In genomic region chr9:47529182-47529581, GRCm38 (mm10) we compare ENCODE assay signal across 8 mouse cellular contexts. TPM values are rescaled to one million over a fixed set of nuclear protein-coding genes. Genes with fewer than 3 reads are reported as not detected.
DNase-seq lines count a peak whose midpoint lies in the region; ATAC-seq lines count a peak whose summit lies in the region.
"Had no signal": no experiment of that assay in that cellular context is flagged by ENCODE, and none has a peak within 500 bp of the region (broad histone marks: within the 10 kb centered on the region; RNA-seq: fewer than 3 reads in every experiment).

No protein-coding gene starts in this region.

- peak overlapping the region; percentile 88 for H3K4me2 ChIP-seq in lung, embryonic 15.5 days
- H3K4me2 ChIP-seq in forebrain, embryonic 12.5 days = peak overlapping the region; percentile 73
- H3K4me2 ChIP-seq in limb, embryonic 13.5 days (replicated peaks) = peak overlapping the region; percentile 96
- H3K4me2 ChIP-seq in stomach, embryonic 15.5 days = peak overlapping the region; percentile 91

- H3K9ac ChIP-seq in lung, embryonic 15.5 days = peak overlapping the region; percentile 54
- H3K9ac ChIP-seq in forebrain, embryonic 12.5 days = peak overlapping the region; percentile 93
- H3K9ac ChIP-seq in limb, embryonic 13.5 days = 0 out of 2 replicates have a peak overlapping the region, but pooled peaks have one; percentile 35
- H3K9ac ChIP-seq in stomach, embryonic 15.5 days = no peak overlapping the region

- DNase-seq in lung, adult 18-20 months = no peak
- no peak for DNase-seq in urinary bladder, postnatal 36 days (ENCODE audit: low spot score in 2 of 2)
- DNase-seq in left cerebral cortex, postnatal 10 days (ENCODE audit: extremely low spot score in 1 of 2, low spot score in 2 of 2) = no peak

- H3K27ac ChIP-seq in lung, embryonic 15.5 days = peak overlapping the region; percentile 90
- 0 out of 2 replicates have a peak overlapping the region, but pooled peaks have one; percentile 84 for H3K27ac ChIP-seq in forebrain, embryonic 12.5 days
- peak overlapping the region; percentile 87; the same call in 1 of the 2 replicates for H3K27ac ChIP-seq in limb, embryonic 13.5 days
- peak overlapping the region; percentile 87; the same call in 1 of the 2 replicates for H3K27ac ChIP-seq in stomach, embryonic 15.5 days

- peak overlapping the region; percentile 75 for H3K4me3 ChIP-seq in lung, embryonic 15.5 days
- peak overlapping the region; percentile 90 for H3K4me3 ChIP-seq in forebrain, embryonic 12.5 days (replicated peaks)
- H3K4me3 ChIP-seq in limb, embryonic 13.5 days = peak overlapping the region; percentile 73
- peak overlapping the region; percentile 64 for H3K4me3 ChIP-seq in stomach, embryonic 15.5 days (replicated peaks)

- H3K4me1 ChIP-seq in lung, embryonic 15.5 days = peaks cover 30% of the 10 kb centered on the region
- peaks cover 30% of the 10 kb centered on the region for H3K4me1 ChIP-seq in forebrain, embryonic 12.5 days
- H3K4me1 ChIP-seq in limb, embryonic 13.5 days = peaks cover 30% of the 10 kb centered on the region
- peaks cover 18% of the 10 kb centered on the region for H3K4me1 ChIP-seq in stomach, embryonic 15.5 days

- no peaks in the 10 kb centered on the region for H3K9me3 ChIP-seq in lung, embryonic 15.5 days
- no peaks in the 10 kb centered on the region for H3K9me3 ChIP-seq in forebrain, embryonic 12.5 days
- H3K9me3 ChIP-seq in limb, embryonic 13.5 days = no peaks in the 10 kb centered on the region
- H3K9me3 ChIP-seq in stomach, embryonic 15.5 days = no peaks in the 10 kb centered on the region

- H3K27me3 ChIP-seq in lung, embryonic 15.5 days = peaks cover 34% of the 10 kb centered on the region
- H3K27me3 ChIP-seq in forebrain, embryonic 12.5 days = peaks cover 7% of the 10 kb centered on the region
- peaks cover 10% of the 10 kb centered on the region; the same call in 1 of the 2 replicates for H3K27me3 ChIP-seq in limb, embryonic 13.5 days
- H3K27me3 ChIP-seq in stomach, embryonic 15.5 days (replicated peaks) = peaks cover 16% of the 10 kb centered on the region; the same call in 1 of the 2 replicates

- H3K36me3 ChIP-seq in lung, embryonic 15.5 days = no peaks in the 10 kb centered on the region
- no peaks in the 10 kb centered on the region for H3K36me3 ChIP-seq in forebrain, embryonic 12.5 days (replicated peaks)
- H3K36me3 ChIP-seq in limb, embryonic 13.5 days = no peaks in the 10 kb centered on the region
- H3K36me3 ChIP-seq in stomach, embryonic 15.5 days = no peaks in the 10 kb centered on the region

- WGBS in lung, embryonic 15.5 days = 3% methylated on average over 11 of the region's 11 CpGs
- WGBS in forebrain, embryonic 12.5 days = 2% methylated on average over 11 of the region's 11 CpGs
- 5% methylated on average over 11 of the region's 11 CpGs for whole genome bisulfite sequencing in limb, embryonic 13.5 days
- 6% methylated on average over 11 of the region's 11 CpGs for WGBS in stomach, embryonic 15.5 days

- intact Hi-C loops in left cerebral cortex, postnatal 10 days (cut with DNase I) = loop anchor here (10.0 kb wide), 1 partner anchor 164 kb away; no protein-coding TSS in a partner anchor

- no peak for ATAC-seq in lung, embryonic 15.5 days (ENCODE audit: borderline replicate concordance, extremely low read depth, low FRiP score, low TSS enrichment)
- ATAC-seq in forebrain, embryonic 12.5 days (ENCODE audit: low FRiP score) = no peak
- no peak for ATAC-seq in limb, embryonic 13.5 days (ENCODE audit: low FRiP score, low read depth)
- no peak for ATAC-seq in stomach, embryonic 15.5 days (ENCODE audit: insufficient read depth, low FRiP score, low read depth)

RNA-seq across cellular contexts. Expression of gene Cadm1, which starts 0.8 kb away (rescaled TPM):
- 75.5 and 82.9 TPM in 2 replicates for polyA plus RNA-seq in lung, embryonic 15.5 days (2015; fragmentation: Nextera tagmentation; extraction: Ambion mirVana)
- 99.8 and 117 TPM in 2 replicates for polyA plus RNA-seq in forebrain, embryonic 12.5 days (2016; fragmentation: Nextera tagmentation; extraction: Ambion mirVana)
- polyA plus RNA-seq in limb, embryonic 13.5 days (2015; fragmentation: Nextera tagmentation; extraction: Ambion mirVana) = 41.0 and 44.2 TPM in 2 replicates
- polyA plus RNA-seq in stomach, embryonic 15.5 days (2015; fragmentation: Nextera tagmentation; extraction: Ambion mirVana) = 40.1 and 43.5 TPM in 2 replicates
- total RNA-seq in left cerebral cortex, postnatal 10 days (2021) = 100 to 1,000 TPM; 217 to 243 TPM
- total RNA-seq: granulocyte monocyte progenitor cell, adult 5-6 weeks had no signal
